Mouse (Mus musculus) testis, adult 2 months (tissue): ENCODE measurements around the gene Prdx4. TPM values are rescaled to one million over a fixed set of nuclear protein-coding genes. Genes with fewer than 3 reads are reported as not detected.

Experiments
- H3K27ac ChIP-seq: fragments of 200-500 bp; 2 replicates; pipeline ENCODE4 v1.5.1; 2012; ENCODE audit warnings: low read depth, low read length; ENCODE audit not compliant: control insufficient read depth, insufficient read depth
- H3K27me3 ChIP-seq: fragments of 200-500 bp; 2 replicates; pipeline ENCODE4 v1.6.1; 2012; ENCODE audit warnings: mild to moderate bottlenecking, low read length, moderate library complexity; ENCODE audit not compliant: control insufficient read depth, insufficient read depth
- H3K36me3 ChIP-seq: fragments of 200-500 bp; 2 replicates; pipeline ENCODE4 v1.6.1; 2012; ENCODE audit warnings: mild to moderate bottlenecking, low read length; ENCODE audit not compliant: control insufficient read depth, insufficient read depth
- H3K4me1 ChIP-seq: fragments of 200-500 bp; 2 replicates; pipeline ENCODE4 v1.6.1; 2012; ENCODE audit warnings: low read length; ENCODE audit not compliant: control insufficient read depth, insufficient read depth
- H3K4me3 ChIP-seq: fragments of 200-500 bp; 2 replicates; pipeline ENCODE4 v1.5.1; 2012; ENCODE audit warnings: low read depth, mild to moderate bottlenecking, low read length, moderate library complexity, mixed read lengths; ENCODE audit not compliant: control insufficient read depth
- CTCF ChIP-seq: fragments of 200-500 bp; IDR thresholded peaks from 2 replicates; pipeline ENCODE4 v1.5.1; 2012; ENCODE audit warnings: low read depth, mild to moderate bottlenecking, inconsistent platforms, low read length, moderate library complexity; ENCODE audit not compliant: control insufficient read depth, insufficient read depth, insufficient replicate concordance
- POLR2A ChIP-seq: fragments of 200-500 bp; IDR thresholded peaks from 2 replicates; pipeline ENCODE4 v1.6.1; 2012; ENCODE audit warnings: low read depth, mild to moderate bottlenecking, inconsistent platforms, low read length, moderate library complexity; ENCODE audit not compliant: control insufficient read depth
- polyA plus RNA-seq: library from polyadenylated mRNA; depleted of rRNA; stranded (reverse); fragments of >200 nt; gene quantifications from 2 replicates; pipeline ENCODE4 v1.2.3, GENCODE M21; 2012; rRNA removed

The Prdx4 gene
- polyA plus RNA-seq, 1 experiment: 179 TPM

GRCm38 (mm10) chrX:155318005-155318404 lies 22.5 kb downstream of the Prdx4 start:
- no peaks in the 10 kb centered on the region for H3K27me3 ChIP-seq
- H3K4me3 ChIP-seq: no peak overlapping the region
- H3K4me1 ChIP-seq: no peaks in the 10 kb centered on the region
- H3K36me3 ChIP-seq: no peaks in the 10 kb centered on the region
- no peak overlapping the region for H3K27ac ChIP-seq
- no peak for TF ChIP-seq CTCF
- no peak for TF ChIP-seq POLR2A

DNA sequence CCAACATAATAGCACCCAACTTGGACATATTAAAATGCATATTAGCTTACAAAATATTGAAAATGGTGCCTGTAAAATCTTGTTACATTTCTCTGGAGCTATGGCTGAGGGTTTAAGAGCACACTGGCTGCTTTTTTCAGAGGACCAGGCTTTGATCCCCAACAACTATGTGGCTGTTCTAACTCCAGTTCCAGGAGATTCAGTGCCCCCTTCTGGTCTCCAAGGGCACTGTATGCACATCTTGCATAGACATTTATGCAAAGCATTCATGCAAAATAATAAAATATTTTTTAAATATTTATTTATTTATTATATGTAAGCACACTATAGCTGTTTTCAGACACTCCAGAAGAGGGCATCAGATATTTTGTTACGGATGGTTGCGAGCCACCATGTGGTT lies 34.2 kb downstream of the Prdx4 start:
- Histone ChIP-seq H3K27me3 (no peaks in the 10 kb centered on the region), H3K27ac (peak overlapping the region; percentile 78), H3K4me3 (no peak overlapping the region), H3K36me3 (no peaks in the 10 kb centered on the region), H3K4me1 (no peaks in the 10 kb centered on the region)
- TF ChIP-seq POLR2A: no peak
- no peak for TF ChIP-seq CTCF

DNA sequence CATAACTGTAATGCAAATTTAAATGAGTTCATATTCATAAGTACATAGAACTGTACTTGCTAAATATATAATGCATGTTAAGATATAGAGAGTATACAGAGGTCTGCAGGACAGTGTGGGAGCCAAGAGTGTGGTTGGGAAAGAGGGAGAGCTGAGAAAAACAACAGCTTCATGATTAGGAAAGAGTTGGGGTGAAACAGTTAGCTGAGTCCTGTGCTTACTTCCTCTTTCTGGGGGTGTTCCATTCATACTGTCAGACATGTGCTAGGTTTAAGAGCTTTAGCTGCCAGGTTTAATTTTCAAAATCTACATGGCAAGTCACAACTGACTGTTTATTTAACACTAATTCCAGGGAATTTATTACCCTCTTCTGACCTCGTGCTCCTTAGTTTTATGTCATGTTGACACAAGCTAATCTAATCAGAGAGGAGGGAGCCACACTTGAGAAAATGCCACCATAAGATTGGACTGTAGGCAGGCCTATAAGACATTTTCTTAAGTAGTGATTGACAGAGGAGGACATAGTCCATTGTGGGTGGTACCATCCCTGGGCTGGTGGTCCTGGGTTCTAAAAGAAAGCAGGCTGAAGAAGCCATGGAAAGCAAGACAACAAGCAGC lies 60.0 kb downstream of the Prdx4 start:
- no peaks in the 10 kb centered on the region for H3K27me3 ChIP-seq
- no peak overlapping the region for H3K4me3 ChIP-seq
- no peaks in the 10 kb centered on the region for H3K4me1 ChIP-seq
- H3K36me3 ChIP-seq: no peaks in the 10 kb centered on the region
- no peak for TF ChIP-seq POLR2A
- no peak for TF ChIP-seq CTCF
- no peak overlapping the region for H3K27ac ChIP-seq

GRCm38 (mm10) chrX:155278483-155278882 lies 62.1 kb downstream of the Prdx4 start:
- Histone ChIP-seq H3K4me3 (no peak overlapping the region), H3K4me1 (no peaks in the 10 kb centered on the region), H3K36me3 (no peaks in the 10 kb centered on the region), H3K27ac (no peak overlapping the region), H3K27me3 (no peaks in the 10 kb centered on the region)
- TF ChIP-seq POLR2A (no peak), CTCF (no peak)

Other genes starting within 250 kb of the Prdx4 start
- gene Magea2, start 247.1 kb downstream of the Prdx4 start, polyA plus RNA-seq: 0.32 and 0.65 TPM in 2 replicates
- 14.5 and 24.1 TPM in 2 replicates for gene Cldn34b2, start 212.3 kb downstream of the Prdx4 start, polyA plus RNA-seq
- gene Sat1, start 124.3 kb downstream of the Prdx4 start, polyA plus RNA-seq: 5.3 and 12.0 TPM in 2 replicates
- gene Acot9, start 78.3 kb downstream of the Prdx4 start, polyA plus RNA-seq: 23.6 and 24.4 TPM in 2 replicates